Mouse (Mus musculus) lung, adult 2 months (tissue): ENCODE measurements around the gene Cadm4.

Experiments
- CTCF ChIP-seq: fragments of 200-500 bp; IDR thresholded peaks from 2 replicates; pipeline ENCODE4 v1.5.1; 2011; ENCODE audit warnings: mild to moderate bottlenecking, low read length, control low read depth; ENCODE audit not compliant: insufficient read depth
- POLR2A ChIP-seq: fragments of 200-500 bp; IDR thresholded peaks from 2 replicates; pipeline ENCODE4 v1.6.1; 2011; ENCODE audit warnings: low read depth, mild to moderate bottlenecking, control low read depth, low read length, borderline replicate concordance; ENCODE audit errors: extremely low read depth

GRCm38 (mm10) chr7:24523723-24524122 is 41.9 kb downstream of the Cadm4 start:
- TF ChIP-seq CTCF = no peak
- no peak for TF ChIP-seq POLR2A
